Mouse (Mus musculus) retina, postnatal 7 days (tissue): ENCODE measurements around the gene Ezr.
A peak's percentile ranks its signal among the peaks of the same experiment; 100 is the strongest.

Experiments
- DNase-seq: peaks from one replicate; pipeline ENCODE4 v3.0.0-alpha.2; 2012; ENCODE audit warnings: low read depth, low spot score

Ezr gene

GRCm38 (mm10) chr17:6782611-6783005 is at the start of gene Ezr:
Gene Ezr, minus strand, starts transcription at chr17:6782784.
- DNase-seq: peak; percentile 53

DNA sequence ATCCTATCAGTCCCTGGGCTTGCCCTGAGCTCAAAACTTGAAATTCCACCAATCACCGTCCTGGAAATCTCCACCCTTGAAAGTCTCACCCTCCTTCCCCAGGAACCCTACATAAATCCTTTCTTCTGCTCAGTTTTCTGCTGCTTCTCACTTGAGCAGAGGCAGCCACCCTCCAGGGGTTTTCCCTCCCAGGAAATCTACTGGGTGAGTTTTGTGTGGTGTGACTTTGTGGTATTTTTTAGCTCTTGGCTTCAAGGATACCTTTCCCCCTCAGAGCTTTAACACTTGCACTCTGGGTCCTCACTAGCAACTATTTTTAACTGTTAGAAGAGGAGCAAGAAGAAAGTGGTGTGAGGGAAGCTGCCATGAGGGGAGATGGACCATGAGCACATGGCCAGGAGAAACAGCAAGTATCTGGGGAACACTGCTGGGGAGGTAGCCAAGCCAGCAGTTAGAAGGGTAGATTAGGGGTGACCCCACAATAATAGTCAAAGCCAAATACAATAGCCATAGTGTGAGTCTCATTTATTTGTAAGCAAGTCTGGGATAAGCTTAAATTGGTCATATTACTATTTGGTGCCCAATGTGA is 47.5 kb upstream of the Ezr start:
- DNase-seq: no peak

DNA sequence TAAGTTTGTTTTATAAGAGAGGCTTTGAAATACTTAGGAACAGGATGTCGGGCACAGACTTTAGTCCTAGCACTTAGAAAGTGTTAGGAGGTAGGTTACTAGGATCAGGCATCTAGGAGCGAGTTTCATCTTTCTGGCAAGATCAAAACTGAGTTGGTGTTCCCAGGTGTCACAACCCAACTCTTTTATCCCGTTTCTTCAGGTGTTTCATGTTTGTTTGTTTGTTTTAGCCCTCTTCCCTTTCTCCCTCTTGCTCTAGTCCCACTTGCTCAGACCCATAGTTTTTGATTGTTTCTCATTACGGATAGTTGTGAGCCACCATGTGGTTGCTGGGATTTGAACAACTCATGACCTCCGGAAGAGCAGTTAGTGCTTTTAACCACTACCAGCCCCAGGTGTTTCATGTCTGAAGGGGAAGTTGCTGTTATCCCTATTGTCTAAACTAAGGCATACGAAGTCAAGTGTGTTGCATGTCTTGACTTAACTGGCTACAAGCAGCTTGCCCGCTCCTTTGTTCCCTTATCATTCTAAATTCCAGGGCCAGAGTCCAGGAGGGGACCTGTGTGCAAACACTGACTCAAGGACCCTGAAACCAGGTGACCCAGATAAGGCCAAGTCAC is 46.1 kb upstream of the Ezr start:
- DNase-seq: no peak

GRCm38 (mm10) chr17:6827740-6828461 is 45.3 kb upstream of the Ezr start:
- peak; percentile 97 for DNase-seq

DNA sequence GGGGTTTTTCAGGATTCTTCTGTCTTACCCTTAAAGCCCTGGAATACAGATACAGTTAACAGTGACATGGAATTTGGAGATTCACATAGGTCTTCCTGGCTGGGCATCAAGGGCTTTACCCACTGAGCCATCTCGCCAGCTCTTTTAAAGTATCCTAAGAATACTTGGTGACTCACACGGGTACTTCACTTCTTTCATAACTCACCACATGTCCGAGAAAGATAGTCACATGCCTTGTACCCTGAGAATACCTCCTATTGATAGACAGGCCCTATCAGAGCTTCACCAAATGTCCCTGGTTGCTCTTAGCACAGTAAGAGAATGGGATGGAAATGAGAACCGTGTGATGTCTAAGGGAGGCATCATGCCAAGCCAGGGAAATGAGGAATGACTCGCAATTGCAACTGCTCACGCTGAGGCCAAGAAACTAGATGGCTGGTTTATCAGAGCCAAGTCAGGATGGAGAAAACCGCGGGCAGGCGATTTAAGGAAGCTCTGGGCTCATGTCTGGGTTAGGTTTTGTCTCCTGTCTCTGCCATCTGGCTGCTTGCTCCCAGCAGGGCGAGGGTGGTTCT is 44.7 kb upstream of the Ezr start:
- DNase-seq: no peak

DNA sequence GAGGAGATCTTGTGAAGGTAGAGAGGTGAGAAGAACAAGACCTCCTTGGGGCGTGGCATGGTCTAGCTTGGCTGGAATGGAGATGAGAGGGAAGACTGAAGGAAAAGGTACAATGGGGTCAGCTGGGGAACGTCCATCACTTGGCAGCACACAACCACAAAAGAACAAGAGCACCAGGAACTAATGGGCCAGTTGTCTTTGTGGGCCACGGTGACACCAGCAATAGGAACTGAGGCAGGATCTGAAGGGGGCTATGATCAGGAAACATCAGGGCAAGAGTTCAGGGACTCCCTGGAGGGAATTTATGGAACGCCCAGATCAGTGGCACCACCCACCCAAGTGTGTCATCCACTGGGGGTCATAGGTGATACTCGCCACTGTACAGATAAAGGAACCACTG is 34.2 kb upstream of the Ezr start:
- DNase-seq: no peak

GRCm38 (mm10) chr17:6816151-6816550 is 33.6 kb upstream of the Ezr start:
- no peak for DNase-seq

- DNase-seq: no peak
These were observed 32.1 kb upstream of the Ezr start for GRCm38 (mm10) chr17:6814656-6815055.

DNA sequence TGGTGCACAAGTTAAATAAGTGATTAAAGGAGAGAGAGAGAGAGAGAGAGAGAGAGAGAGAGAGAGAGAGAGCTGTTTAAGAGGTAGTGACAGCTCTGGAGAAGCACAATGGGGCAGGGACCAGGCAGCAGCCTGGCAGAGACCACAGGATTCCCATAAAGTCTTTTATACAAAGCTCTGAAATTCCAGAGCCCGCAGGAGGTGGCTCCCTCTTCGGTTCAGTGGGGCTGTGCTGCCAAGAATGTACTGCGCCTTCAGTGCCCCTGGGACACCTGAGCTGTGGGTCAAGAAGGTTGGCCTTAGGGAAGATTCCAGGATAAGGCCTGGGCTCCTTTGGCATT is 30.2 kb upstream of the Ezr start:
- DNase-seq: no peak

- DNase-seq: no peak
These were observed 29.6 kb upstream of the Ezr start for GRCm38 (mm10) chr17:6811931-6812850.

DNA sequence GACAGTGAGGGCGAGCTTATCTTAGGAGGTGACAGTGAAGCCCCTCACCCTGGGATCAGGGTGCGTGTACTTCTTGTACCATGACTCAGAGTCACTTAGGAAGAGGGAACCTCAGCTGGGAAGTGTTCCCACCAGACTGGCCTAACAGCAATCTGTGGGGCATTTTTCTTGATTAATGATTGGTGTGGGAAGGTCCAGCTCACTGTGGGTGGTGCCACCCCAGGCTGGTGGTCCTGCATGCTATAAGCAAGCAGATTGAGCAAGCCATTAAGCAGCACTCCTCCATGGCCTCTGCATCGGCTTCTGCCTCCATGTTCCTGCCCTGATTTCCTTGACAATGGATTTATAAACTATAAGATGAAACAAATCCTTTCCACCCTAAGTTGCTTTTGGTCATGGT is 26.7 kb upstream of the Ezr start:
- no peak for DNase-seq

DNA sequence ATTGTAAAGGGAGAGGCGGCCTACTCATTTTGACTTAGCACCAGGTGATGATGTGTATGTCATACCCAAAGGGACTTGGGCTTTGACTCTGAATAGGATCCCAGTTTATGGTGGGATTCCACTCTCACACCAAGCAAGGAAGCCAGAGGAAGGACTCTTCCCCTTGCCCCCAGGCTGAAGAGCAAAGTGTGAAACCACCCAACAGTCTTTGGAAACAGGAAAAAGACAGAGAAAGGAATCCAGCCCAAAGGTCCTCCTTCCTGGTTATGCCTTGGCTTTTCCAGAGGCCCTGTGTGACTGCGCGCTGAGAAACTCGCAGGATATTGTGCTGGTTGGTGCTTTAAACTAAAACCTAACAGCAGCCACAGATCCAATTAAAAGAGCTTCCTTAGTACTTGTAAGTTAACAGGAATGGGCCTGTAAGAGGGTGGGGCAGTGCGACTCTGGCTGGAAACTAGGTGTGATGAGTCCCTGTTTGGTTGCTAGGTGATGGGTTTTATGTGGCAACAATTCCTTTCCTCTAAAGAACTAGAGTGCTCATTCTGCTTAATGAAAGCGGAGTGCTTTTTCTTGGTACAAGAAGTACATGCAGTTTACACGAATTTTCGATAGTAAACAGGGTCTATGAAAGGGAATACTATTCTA is 26.1 kb upstream of the Ezr start:
- DNase-seq: no peak

GRCm38 (mm10) chr17:6807827-6808520 is 25.4 kb upstream of the Ezr start:
- no peak for DNase-seq

DNA sequence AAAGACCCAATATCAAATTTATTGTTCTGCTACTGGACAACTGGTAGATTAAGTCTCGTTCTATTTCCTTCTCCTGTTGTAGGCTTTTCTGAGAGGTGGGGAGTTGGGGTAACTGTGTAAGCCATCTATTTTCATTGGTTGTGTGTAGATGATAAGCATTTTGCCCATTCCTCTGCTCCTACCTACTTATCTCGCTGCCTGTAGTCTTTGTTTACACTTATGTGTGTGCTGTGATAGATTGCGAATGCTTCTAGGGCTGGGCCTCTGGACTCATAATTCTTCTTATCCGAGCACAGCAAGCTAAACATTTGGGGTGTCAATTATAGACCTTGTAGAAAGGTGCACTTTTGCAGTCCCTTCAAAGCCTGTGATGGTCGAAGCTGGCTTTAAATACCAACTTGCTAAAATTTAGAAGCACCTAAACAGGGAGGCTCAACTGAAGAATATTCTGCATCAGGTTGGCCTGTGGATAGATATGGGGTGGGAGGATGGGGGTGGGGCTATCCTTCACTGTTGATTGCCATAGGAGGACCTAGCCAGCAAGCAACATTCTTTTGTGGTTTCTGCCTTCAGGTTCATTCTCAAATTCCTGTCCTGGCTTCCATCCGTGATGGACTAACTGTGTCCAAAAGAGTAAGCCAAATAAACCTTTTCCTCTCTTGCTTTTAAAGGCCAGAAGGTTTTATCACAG is 22.4 kb upstream of the Ezr start:
- no peak for DNase-seq

- no peak for DNase-seq
These were observed 21.5 kb upstream of the Ezr start for GRCm38 (mm10) chr17:6804111-6804510.

DNA sequence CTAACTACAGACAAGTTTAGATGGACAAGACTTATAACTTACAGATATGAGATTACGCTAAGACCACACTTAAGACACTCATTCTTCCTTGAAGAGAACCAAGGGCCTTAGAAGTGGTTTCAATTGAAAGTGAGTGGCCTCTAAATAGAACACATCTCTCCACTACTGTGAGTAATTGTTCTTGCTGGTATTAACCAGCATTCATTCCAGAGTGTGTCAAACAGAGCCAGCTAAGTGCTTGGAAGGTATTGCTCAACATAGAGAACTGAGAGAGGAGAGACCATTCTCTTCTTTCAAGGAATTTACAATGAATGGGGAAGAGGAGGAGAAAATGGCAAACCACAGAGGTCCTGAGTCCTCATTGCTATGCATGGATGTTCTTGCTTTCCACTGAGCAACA is 21.0 kb upstream of the Ezr start:
- no peak for DNase-seq

GRCm38 (mm10) chr17:6798392-6799061 is 15.9 kb upstream of the Ezr start:
- DNase-seq: no peak

DNA sequence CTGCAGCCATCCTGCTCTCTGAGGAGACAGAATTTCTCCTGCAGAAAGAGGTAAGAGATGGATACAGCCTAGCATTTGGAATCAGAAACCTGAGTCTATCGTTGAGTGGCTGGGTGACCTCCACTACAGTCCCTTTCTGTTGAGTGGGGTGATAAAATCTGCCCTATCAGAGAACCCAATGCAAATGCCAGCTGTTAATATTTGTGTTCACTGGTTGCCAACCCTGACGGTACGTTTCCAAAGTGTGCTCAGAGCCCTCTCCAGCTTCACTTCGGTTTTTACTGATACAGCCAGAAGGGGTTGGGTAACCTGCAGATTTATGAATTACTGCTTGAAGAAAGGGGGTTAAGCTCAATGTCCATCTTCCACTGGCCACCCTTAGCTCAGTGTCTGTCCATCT is 14.9 kb upstream of the Ezr start:
- no peak for DNase-seq

GRCm38 (mm10) chr17:6794160-6794751 is 11.7 kb upstream of the Ezr start:
- no peak for DNase-seq
